Mouse (Mus musculus) liver, embryonic 14.5 days (tissue): ENCODE data around the gene Rsph1.

Source experiments
- CTCF ChIP-seq: IDR thresholded peaks from 2 replicates; pipeline ENCODE4 v1.5.1; 2016; ENCODE audit warnings: antibody characterized with exemption, low read depth, control low read depth
- EP300 ChIP-seq: IDR thresholded peaks from 2 replicates; pipeline ENCODE4 v1.6.1; 2016; ENCODE audit warnings: antibody characterized with exemption, low read depth

- TF ChIP-seq EP300 (no peak), CTCF (no peak)
These were observed 31.2 kb upstream of the Rsph1 start for GRCm38 (mm10) chr17:31308291-31308816.
